Mouse (Mus musculus): Measurements from ENCODE around the gene Gm973.
A peak's percentile ranks its signal among the peaks of the same experiment; 100 is the strongest.

Gm973 gene

DNA sequence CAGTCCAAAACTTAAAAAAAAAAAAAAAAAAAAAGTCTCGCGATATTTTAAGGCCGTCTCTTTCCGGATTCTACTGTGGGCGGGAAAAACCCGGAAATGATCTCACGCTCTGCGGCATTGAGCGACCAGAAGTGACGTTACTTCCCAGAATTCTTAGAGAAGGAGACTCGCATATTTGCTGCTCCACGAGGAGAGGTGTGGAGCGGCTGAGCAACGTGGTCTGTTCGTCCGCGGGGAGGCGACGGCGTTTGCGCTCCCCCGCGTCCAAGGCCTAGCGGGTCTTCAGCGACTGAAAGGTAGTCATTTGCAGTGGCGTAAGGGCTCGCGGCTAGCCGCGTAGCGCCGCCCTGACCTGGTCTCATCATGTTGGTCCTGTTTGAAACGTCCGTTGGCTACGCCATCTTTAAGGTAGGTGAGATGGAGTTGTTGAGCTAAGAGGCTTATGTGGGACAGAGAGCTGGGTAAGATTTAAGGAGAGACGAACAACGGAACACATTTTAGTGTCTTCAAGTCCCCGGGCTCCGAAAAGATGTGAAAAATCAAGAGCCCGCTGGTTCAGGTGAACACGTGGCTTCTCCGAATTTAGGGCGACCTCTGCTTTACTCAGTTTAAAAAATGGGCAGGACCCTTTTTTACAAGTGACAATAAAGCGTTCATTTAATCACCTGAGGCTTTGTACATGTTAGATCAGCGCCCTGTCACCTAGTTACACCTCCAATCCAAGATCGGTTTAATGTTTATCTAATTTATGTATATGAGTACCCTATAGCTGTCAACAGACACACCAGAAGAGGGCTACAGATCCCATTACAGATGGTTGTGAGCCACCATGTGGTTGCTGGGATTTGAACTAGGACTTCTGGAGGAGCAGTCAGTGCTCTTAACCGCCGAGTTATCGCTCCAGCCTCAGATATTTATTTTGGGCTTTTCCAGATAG is 169.0 kb downstream of the Gm973 start, which contains the start of gene Nop58:
Gene Nop58 (plus strand): TSS at position 153 of the 937 bp plus-strand sequence.
- peak; percentile 85 for DNase-seq (ENCODE audit: low read depth, low spot score)

All from WW6 (cell line).